Mouse (Mus musculus): ENCODE measurements around the gene Trip10. TPM values are rescaled to one million over a fixed set of nuclear protein-coding genes. Genes with fewer than 3 reads are reported as not detected.

Gene Trip10
- polyA plus RNA-seq, 1 experiment from 2014 or later = 38.1 TPM

DNA sequence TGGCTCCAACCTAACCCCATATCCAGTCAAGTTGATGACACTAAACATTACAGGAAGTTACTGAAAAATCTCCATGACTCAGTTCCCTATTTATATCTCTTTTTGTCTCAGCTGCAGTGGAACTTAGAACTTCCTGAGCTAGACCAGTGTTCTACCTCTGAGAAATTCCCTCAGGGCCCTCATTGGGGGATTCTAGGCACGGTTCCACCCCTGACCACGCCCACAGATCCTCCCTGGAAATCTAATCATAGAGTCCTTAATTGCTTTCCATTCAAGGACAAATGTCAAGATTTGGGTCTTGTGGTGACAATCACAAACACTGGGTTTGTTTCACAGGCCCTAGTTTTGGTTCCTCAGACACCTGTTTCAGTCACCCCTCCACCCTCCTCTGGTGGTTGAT, 35.8 kb downstream of the Trip10 start:
- ATAC-seq (ENCODE audit: insufficient number of reproducible peaks, insufficient read depth, low FRiP score, low TSS enrichment, low read depth) = no peak
- no peaks in the 10 kb centered on the region for H3K4me1 ChIP-seq

DNA sequence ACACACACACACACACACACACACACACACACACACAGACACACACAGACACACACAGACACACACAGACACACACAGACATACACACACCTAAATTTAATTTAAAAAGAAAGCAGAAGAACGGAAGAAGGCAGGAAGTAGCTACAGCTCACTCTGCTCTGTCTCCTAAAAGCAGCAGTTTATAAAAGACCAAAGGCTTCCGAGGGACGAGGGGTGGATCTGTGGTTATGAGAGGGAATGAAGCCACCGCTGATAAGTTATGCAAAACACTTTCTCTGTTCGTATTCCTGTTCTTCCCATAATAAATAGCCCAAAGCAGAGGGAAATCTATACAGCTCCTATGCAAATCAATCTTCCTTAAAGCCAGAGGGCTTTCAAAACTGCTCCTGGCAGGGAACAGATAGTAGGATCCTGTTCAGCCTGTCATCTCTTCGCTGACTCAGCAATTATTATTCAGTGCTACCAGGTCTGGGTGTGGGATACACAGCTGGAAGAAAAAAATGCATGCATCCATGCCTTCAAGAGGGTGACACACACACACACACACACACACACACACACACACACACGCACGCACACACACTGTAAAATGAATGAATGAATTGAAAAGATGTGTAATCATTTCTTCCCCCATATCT, 37.6 kb downstream of the Trip10 start:
- WGBS = 69% methylated on average over 8 of the region's 8 CpGs
- no peak for ATAC-seq (ENCODE audit: insufficient number of reproducible peaks, insufficient read depth, low FRiP score, low TSS enrichment, low read depth)
- Histone ChIP-seq H3K4me3 (no peak overlapping the region), H3K27me3 (no peaks in the 10 kb centered on the region), H3K27ac (no peak overlapping the region), H3K9me3 (no peaks in the 10 kb centered on the region), H3K9ac (no peak overlapping the region), H3K4me1 (no peaks in the 10 kb centered on the region), H3K36me3 (no peaks in the 10 kb centered on the region), H3K4me2 (no peak overlapping the region)

More for the DNA sequence above, 35.8 kb downstream of the Trip10 start:
- no peak overlapping the region for H3K9ac ChIP-seq
- no peak overlapping the region for H3K4me2 ChIP-seq
- H3K27me3 ChIP-seq = 0 out of 2 replicates have a peak, but pooled peaks cover 3% of the 10 kb centered on the region
- no peaks in the 10 kb centered on the region for H3K9me3 ChIP-seq
- 65% methylated on average over 2 of the region's 2 CpGs for WGBS
- H3K4me3 ChIP-seq = no peak overlapping the region
- no peaks in the 10 kb centered on the region for H3K36me3 ChIP-seq
- no peak overlapping the region for H3K27ac ChIP-seq

DNA sequence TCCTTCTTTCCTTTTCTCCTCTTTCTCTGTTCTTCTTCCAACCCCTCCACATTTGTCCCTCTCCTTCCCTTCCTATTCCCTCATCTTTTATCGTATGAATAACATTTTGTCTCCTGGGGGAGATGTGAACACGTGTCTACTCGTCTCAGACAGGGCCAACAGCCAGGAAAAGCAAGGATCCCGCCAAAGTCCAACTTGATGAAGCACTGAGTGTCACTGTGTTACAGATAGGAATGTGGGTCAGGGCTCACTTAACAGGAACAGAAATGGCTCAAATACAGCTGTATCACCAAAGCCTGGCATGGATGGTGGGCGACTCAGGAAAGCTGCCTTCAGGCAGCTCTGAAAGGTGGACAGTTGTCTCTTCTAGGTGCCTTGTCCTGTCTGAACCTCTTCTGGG, 40.0 kb downstream of the Trip10 start:
- ATAC-seq (ENCODE audit: insufficient number of reproducible peaks, insufficient read depth, low FRiP score, low TSS enrichment, low read depth) = no peak
- Histone ChIP-seq H3K27me3 (no peaks in the 10 kb centered on the region), H3K27ac (no peak overlapping the region), H3K4me1 (no peaks in the 10 kb centered on the region), H3K9me3 (no peaks in the 10 kb centered on the region), H3K36me3 (no peaks in the 10 kb centered on the region), H3K4me2 (no peak overlapping the region), H3K4me3 (no peak overlapping the region), H3K9ac (no peak overlapping the region)
- 80% methylated on average over 5 of the region's 5 CpGs for WGBS

DNA sequence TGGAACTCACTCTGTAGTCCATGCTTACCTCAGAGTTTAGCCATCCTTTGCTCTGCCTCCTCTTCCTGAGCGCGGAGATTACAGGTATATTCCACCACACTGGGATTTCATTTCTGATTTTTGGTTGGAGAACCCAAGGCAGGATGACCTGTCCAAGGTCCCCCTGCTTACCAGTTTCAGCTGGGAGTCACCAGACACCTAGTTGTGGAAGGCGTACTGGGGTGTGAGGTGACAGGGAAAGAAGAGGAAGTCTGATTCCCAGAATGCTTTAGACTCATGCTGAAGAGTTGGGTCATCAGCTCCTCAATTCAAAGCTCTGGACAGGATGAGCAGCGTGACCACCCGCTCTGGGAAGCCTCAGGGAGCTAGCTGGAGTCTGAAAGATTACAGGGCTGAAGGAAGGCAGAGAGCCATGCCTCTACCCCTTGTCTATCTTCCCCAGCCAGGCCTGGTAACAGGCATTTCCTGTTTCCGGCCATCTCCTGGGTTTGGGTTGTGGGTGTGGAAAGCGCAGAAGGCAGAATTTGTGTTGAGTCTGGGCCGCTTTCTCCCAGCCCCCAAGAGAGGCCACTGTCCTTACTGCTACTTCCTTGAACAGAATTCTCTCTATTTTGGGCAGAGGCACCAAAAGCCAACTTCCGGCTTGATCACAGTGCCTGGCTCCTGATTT, 40.9 kb downstream of the Trip10 start:
- Histone ChIP-seq H3K4me2 (no peak overlapping the region), H3K4me1 (no peaks in the 10 kb centered on the region), H3K27me3 (no peaks in the 10 kb centered on the region), H3K9ac (no peak overlapping the region), H3K4me3 (no peak overlapping the region), H3K9me3 (no peaks in the 10 kb centered on the region), H3K36me3 (no peaks in the 10 kb centered on the region), H3K27ac (no peak overlapping the region)
- 84% methylated on average over 9 of the region's 9 CpGs for WGBS
- ATAC-seq (ENCODE audit: insufficient number of reproducible peaks, insufficient read depth, low FRiP score, low TSS enrichment, low read depth) = no peak

DNA sequence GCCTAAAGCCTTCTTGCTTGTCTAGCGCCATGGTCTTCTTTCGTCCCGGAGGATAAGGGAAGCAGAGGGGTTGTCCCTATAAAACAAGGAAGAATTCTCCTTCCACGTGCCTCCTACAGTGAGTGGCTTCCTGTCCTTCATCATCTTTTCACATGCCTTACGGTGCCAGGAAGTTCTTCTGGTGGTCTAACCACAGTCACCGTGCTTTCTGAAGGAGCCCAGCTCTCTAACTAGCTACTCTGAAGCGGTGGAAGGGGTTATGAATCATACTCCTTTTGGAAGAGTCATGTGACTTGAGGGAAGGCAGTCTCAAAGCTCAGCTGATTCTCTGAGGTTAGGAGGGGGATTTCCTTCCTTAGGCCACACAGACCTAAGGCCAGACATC, 41.4 kb downstream of the Trip10 start:
- 85% methylated on average over 7 of the region's 7 CpGs for WGBS
- no peaks in the 10 kb centered on the region for H3K36me3 ChIP-seq
- ATAC-seq (ENCODE audit: insufficient number of reproducible peaks, insufficient read depth, low FRiP score, low TSS enrichment, low read depth) = no peak
- H3K9ac ChIP-seq = no peak overlapping the region
- no peak overlapping the region for H3K4me2 ChIP-seq
- no peaks in the 10 kb centered on the region for H3K4me1 ChIP-seq
- no peaks in the 10 kb centered on the region for H3K9me3 ChIP-seq
- no peak overlapping the region for H3K27ac ChIP-seq
- H3K4me3 ChIP-seq = no peak overlapping the region
- H3K27me3 ChIP-seq = no peaks in the 10 kb centered on the region

DNA sequence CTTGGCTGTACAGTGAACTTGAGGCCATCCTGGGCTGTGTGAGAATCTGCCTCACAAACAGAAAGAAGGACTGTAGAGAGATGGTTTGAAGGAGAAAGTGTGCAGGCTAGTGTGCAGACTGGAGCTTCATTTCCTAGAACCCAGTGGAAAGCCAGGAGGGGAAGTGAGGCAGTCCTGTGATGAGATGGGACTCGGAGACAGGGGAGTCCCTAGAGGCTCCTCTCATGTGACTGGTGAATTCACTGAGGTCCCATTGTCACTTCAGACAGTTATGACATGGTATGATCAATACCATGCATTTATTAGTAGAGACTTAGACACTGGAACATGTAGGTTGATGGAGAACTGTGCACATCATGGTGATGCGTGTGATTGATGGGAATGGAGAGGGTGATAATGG, 43.0 kb downstream of the Trip10 start:
- no peak overlapping the region for H3K9ac ChIP-seq

DNA sequence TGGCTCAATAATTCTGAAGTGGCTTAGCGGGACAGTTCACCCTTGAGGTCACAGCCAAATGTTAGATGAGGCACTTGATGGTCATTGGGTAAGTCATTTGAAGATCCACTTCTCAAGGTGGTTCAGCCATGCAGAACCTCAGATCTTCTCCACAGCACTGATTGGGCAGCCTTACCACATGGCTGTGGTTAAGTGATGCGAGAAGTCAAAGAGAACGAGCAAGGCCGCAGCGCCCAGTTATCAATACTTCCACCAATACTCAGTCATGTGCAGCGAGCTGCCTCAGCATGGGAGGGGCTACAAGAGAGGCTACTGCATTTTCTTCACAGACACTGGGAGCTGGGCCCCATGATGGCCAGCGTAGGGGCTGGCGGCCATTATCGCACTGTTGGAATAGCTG, 43.7 kb downstream of the Trip10 start:
- no peaks in the 10 kb centered on the region for H3K4me1 ChIP-seq
- no peak overlapping the region for H3K27ac ChIP-seq
- H3K9ac ChIP-seq = no peak overlapping the region
- no peak for ATAC-seq (ENCODE audit: insufficient number of reproducible peaks, insufficient read depth, low FRiP score, low TSS enrichment, low read depth)
- no peaks in the 10 kb centered on the region for H3K27me3 ChIP-seq
- no peak overlapping the region for H3K4me2 ChIP-seq
- no peak overlapping the region for H3K4me3 ChIP-seq
- no peaks in the 10 kb centered on the region for H3K9me3 ChIP-seq
- 86% methylated on average over 9 of the region's 9 CpGs for WGBS
- H3K36me3 ChIP-seq = no peaks in the 10 kb centered on the region

More for the DNA sequence above, 43.0 kb downstream of the Trip10 start:
- no peaks in the 10 kb centered on the region for H3K9me3 ChIP-seq
- no peaks in the 10 kb centered on the region for H3K36me3 ChIP-seq
- no peak for ATAC-seq (ENCODE audit: insufficient number of reproducible peaks, insufficient read depth, low FRiP score, low TSS enrichment, low read depth)
- no peak overlapping the region for H3K4me3 ChIP-seq
- no peak overlapping the region for H3K27ac ChIP-seq
- 82% methylated on average over 2 of the region's 2 CpGs for WGBS
- H3K4me1 ChIP-seq = no peaks in the 10 kb centered on the region
- H3K4me2 ChIP-seq = no peak overlapping the region
- no peaks in the 10 kb centered on the region for H3K27me3 ChIP-seq

DNA sequence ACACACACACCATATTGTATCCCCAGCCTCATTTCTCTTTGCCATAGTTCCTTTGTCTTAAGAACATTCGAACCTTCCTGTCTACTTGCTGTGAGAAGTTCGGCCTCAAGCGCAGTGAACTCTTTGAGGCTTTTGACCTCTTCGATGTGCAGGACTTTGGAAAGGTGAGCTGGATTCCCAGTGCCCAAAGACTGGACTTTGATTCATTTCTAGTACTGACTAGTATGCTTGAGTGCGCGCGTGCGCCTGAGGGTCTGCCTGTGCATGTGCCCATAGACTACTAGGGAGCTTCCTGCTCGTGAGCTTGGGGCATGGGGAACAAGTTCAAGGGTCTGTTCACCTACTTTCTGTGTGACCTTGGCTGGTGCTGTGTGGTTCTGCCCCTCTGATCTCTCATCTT, 46.7 kb downstream of the Trip10 start:
- no peaks in the 10 kb centered on the region for H3K9me3 ChIP-seq
- no peaks in the 10 kb centered on the region for H3K27me3 ChIP-seq
- H3K4me3 ChIP-seq = no peak overlapping the region
- 90% methylated on average over 9 of the region's 9 CpGs for WGBS
- H3K4me2 ChIP-seq = no peak overlapping the region
- no peak overlapping the region for H3K9ac ChIP-seq
- H3K36me3 ChIP-seq = no peaks in the 10 kb centered on the region
- ATAC-seq (ENCODE audit: insufficient number of reproducible peaks, insufficient read depth, low FRiP score, low TSS enrichment, low read depth) = no peak
- no peaks in the 10 kb centered on the region for H3K4me1 ChIP-seq
- no peak overlapping the region for H3K27ac ChIP-seq

DNA sequence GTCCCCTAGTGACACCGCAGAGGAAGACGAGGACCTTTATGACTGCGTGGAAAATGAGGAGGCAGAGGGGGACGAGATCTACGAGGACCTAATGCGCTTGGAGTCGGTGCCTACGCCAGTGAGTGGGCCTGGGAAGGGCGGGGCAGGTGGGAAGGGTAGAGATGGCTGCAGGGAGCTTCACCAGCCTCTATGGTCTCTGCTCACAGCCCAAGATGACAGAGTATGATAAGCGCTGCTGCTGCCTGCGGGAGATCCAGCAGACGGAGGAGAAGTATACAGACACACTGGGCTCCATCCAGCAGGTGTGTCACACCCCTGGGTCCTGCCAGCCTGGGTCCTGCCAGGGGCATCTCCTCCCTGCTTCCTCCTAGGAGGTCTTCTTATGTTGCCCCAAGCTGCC, 47.8 kb downstream of the Trip10 start:
- no peak for ATAC-seq (ENCODE audit: insufficient number of reproducible peaks, insufficient read depth, low FRiP score, low TSS enrichment, low read depth)
- Histone ChIP-seq H3K9me3 (no peaks in the 10 kb centered on the region), H3K4me1 (no peaks in the 10 kb centered on the region), H3K9ac (no peak overlapping the region), H3K36me3 (no peaks in the 10 kb centered on the region), H3K4me3 (no peak overlapping the region), H3K27me3 (no peaks in the 10 kb centered on the region), H3K27ac (no peak overlapping the region), H3K4me2 (no peak overlapping the region)
- 89% methylated on average over 12 of the region's 12 CpGs for WGBS

DNA sequence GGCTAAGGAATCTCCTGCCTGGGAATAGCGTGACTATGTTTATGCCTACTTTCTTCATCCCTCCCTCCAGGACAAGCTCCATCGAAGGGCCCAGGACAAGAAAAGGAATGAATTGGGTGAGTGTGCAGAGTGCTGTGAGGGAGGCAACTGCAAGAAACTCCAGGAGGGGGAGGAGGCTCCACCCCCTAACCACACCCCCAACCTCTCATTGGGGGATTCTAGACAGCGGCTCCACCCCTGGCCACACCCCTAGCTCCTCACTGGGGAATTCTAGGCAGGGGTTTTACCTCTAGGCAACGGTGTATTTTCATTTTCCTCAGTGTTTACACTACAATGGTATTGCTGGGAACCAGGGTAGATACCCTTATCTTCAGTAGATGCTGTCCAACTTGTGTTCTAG, 56.3 kb downstream of the Trip10 start:
- Histone ChIP-seq H3K4me3 (no peak overlapping the region), H3K27me3 (no peaks in the 10 kb centered on the region), H3K9ac (no peak overlapping the region), H3K36me3 (no peaks in the 10 kb centered on the region), H3K4me2 (no peak overlapping the region), H3K4me1 (no peaks in the 10 kb centered on the region), H3K27ac (no peak overlapping the region), H3K9me3 (no peaks in the 10 kb centered on the region)
- ATAC-seq (ENCODE audit: insufficient number of reproducible peaks, insufficient read depth, low FRiP score, low TSS enrichment, low read depth) = no peak
- 66% methylated on average over 4 of the region's 4 CpGs for WGBS

DNA sequence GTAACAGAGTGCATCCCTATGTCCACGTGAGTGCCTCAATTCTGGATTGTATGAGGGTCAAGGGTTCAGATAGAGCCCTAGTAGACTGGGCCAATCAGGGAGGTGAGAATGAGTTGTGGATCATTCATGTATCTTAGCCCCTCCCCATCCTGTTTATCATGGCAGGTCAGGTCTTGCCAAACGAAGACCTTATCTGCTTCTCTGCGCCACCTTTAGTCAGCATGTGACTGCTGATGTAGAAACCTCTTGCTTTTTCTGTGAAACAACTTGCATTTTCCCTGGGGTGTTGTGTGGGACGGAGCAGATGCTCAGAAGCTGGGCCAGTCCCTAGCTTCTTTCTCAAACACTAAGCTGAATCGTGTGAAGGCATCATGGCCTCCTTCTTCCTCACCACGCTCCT, 57.8 kb downstream of the Trip10 start:
- no peak overlapping the region for H3K27ac ChIP-seq
- H3K36me3 ChIP-seq = no peaks in the 10 kb centered on the region
- H3K9me3 ChIP-seq = no peaks in the 10 kb centered on the region
- no peak for ATAC-seq (ENCODE audit: insufficient number of reproducible peaks, insufficient read depth, low FRiP score, low TSS enrichment, low read depth)
- no peaks in the 10 kb centered on the region for H3K4me1 ChIP-seq
- H3K4me3 ChIP-seq = no peak overlapping the region
- H3K9ac ChIP-seq = no peak overlapping the region
- H3K4me2 ChIP-seq = no peak overlapping the region
- H3K27me3 ChIP-seq = no peaks in the 10 kb centered on the region
- WGBS = 77% methylated on average over 6 of the region's 6 CpGs

DNA sequence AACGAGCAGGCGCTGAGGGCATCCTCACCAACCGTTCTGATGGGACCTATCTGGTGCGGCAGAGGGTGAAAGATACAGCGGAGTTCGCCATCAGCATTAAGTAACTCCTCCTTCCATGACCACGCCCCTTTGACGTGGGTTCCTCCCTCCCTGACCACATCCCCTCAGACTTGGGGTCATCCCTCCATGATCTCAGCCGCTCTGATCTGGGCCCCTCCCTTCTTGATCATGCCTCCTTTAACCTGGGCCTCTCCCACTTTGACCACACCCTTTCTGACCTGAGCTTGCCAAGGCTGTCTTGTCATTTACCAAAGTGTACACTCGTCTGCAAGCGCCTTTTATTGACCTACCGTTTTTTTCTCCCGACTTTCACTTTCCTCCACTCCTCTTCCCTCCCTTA, 62.5 kb downstream of the Trip10 start:
- H3K9me3 ChIP-seq = no peaks in the 10 kb centered on the region
- no peaks in the 10 kb centered on the region for H3K27me3 ChIP-seq
- H3K27ac ChIP-seq = no peak overlapping the region
- no peak overlapping the region for H3K9ac ChIP-seq
- H3K36me3 ChIP-seq = no peaks in the 10 kb centered on the region
- 32% methylated on average over 13 of the region's 13 CpGs for WGBS
- no peak overlapping the region for H3K4me2 ChIP-seq
- no peaks in the 10 kb centered on the region for H3K4me1 ChIP-seq
- no peak for ATAC-seq (ENCODE audit: insufficient number of reproducible peaks, insufficient read depth, low FRiP score, low TSS enrichment, low read depth)
- no peak overlapping the region for H3K4me3 ChIP-seq
